Mouse (Mus musculus) urinary bladder, postnatal 4 days (tissue): Measurements from ENCODE around the gene Clps.

Experiments used
- DNase-seq, 2 experiments: peaks; one replicate each; pipeline ENCODE4 v3.0.0; 2021 to 2022; ENCODE audit warnings: low spot score in 2 of 2

Gene Clps

DNA sequence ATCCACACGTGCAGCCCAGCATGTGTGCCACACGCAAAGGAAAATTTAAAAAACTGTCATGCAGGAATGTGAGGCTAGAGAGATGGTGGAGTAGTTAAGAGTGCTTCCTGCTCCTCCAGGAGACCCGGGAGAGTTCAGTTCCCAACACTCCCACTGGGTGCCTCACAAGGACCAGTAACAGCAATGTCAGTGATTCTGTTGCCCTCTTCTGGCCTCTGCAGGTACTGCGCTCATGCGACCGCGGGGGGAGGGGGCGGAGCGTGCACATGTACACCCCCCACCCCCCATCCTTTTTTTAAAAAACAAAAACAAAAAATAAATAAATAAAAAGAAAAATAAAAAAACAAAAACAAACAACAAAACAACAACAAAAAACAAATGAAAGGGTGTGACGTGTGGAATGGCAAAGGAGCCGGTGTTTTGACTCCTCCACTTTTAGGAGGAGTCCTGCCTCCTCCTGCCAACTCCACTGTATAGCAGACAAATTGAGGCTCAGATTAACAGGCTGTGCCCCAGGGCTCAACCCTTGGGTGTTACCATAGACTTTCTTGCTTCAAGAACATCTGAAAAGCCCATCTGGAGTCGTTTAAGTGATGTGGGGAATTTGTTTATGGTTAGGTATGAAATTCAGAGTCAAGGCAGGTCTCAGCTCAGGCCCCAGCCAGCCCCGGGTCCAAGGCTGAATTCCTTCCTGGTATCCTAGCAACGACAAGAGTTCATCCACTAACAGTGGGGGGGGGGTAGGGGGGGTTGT lies 7.3 kb downstream of the Clps start:
- DNase-seq, result peak; percentile 60 to 77

DNA sequence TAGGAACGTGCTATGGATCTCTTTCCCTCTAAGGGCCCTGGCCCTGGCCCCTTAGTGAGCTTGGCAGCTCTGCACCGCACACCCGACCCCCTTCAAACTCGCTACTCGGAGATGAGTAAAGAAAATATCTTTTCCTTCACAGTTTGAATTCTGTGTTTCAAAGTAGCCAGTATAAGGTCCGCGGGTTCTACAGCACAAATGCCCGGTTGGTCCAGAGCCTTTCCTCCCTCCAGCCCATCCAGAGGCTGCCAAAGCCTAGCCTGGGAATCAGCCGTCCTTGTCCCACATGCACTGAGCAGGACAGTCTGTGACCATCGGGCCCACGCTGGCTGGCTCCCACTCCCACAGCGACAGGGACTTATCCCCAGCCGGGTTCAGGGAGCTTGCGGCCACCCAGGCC lies 11.5 kb downstream of the Clps start, which contains the start of gene Clpsl2:
TSS of gene Clpsl2 (plus strand) at position 301 of the 400 bp plus-strand sequence.
- DNase-seq, result no peak

DNA sequence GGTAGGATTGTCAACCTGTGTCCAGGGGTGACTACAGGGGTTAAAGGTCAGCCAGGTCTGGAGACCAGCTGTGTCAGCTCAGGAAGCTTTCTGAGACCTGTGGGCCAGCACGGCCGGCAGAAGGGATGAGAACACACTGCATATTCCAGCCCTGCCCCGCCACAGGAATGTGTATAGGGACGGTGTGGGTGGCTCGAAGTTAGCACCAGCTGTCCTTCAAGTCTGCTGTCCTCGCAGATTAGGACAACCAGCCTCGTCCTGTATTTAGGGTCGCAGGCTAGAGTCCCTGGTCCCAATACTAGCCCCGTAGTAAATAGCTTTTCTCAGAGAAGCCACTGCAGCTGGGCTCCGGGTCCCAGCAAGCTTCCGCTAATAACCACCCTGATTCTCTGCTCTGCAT lies 12.0 kb downstream of the Clps start:
- DNase-seq, result no peak

DNA sequence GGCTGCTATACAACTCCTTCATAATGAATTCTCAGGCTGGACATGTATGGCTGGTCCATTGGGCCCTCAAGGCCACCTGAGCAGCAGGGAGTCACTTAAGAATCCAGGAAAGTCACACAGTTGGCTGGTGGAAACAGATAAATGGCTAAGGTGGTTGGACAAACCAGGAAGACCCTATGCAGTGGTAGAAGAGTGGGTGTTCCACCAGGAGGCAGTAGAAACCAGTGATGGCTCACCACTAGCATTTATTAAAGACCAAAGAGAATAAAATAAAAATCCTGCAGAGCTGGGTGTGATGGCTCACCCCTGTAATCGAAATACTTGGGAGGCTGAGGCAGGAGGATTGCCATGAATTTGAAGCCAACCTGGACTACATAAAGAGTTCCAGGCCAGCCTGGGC lies 13.6 kb downstream of the Clps start:
- DNase-seq, result no peak

DNA sequence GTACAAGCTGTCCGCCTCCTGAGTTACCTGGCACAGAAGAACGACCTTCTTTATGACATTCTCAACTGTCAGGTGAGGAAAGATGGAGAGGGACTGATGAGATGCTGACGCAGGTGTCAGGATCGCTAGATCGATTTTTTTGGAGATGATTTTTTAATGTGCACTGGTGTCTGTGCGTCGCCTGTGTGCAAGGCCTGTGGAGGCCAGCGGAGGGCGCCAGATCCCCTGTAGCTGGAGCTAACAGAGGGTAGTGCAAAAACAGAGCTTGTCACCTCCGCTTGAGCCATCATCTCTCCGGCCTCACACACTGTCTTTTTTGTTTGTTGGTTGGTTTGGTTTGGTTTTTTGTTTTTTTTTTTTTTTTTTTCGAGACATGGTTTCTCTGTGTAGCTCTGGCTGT lies 22.7 kb downstream of the Clps start:
- DNase-seq, result no peak

DNA sequence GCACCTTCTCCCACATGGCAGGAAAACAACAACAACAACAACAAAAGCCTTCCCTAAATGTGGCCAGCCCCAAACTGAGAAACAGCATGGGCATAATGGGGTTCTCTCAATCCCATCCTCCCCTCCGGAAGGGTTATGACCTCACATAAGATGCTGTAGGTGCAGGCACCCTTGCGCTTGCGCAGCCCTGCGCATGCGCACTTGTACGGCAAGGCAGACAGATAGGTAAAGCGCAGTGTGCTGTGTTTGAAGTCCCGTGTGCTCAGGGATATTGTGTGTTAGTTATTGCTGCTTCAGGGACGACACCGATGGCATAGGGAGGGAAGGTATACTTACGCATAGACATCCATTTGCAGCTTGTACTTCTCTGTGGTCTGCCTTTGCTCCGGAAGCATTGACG lies 27.2 kb downstream of the Clps start:
- no peak for DNase-seq

DNA sequence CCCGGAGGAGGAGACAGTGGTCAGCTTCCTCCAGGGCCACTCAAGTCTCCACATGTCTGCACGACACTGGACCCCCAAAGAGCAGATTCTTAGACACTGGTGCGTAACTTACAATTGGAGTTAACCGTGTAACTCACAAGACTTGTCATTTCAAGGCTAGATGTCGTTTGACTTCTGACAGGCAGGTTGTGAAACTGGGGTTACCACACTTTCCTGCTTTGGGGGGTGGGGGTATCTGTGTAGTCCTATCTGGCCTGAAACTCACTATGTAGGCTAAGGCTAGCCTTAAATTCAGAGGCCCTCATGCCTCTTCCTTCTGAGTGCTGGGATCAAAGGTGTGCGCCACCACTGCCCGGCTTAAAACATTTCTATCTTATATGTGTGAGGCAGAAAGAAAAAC lies 28.0 kb downstream of the Clps start:
- no peak for DNase-seq

DNA sequence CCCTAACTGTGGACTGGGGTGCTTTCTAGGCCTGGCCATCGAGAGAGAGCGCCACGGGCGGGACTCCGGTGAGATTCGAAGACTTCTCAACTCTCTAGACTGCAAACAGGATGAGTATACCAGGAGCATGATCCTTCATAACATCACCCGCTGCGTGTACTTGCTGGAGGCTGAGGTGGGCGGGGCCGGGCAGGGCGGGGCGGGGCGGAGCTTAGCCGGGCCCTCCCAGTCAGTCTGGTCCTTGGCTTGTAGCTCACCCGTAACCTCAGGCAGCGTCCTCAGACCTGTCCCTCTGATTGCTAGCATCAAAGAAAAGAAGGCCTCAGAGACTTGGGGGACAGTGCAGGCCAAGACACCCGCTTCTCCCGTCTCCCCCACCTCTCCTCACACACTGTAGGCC lies 28.6 kb downstream of the Clps start:
- DNase-seq, result no peak

DNA sequence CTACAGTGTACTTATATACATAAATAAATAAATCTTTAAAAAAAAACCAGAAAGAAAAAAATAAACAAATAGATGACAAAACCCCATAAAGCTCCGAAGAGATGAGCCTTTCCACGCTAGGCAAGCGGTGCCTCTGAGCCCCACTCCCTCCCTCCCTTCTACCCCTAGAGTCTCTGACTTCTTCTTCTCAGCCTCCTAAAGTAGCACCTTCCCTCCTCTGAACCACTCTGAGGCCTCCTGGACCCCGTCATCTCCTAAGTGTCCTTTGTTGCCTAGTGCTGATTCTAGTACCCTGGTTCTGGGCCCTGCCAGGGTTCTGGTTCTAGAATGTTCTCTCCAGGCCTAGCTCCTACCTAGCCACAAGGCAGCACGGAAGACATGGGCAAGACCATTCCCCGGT lies 30.1 kb downstream of the Clps start, which contains the start of gene Armc12:
TSS of gene Armc12 (plus strand) at position 301 of the 400 bp plus-strand sequence.
- no peak for DNase-seq

DNA sequence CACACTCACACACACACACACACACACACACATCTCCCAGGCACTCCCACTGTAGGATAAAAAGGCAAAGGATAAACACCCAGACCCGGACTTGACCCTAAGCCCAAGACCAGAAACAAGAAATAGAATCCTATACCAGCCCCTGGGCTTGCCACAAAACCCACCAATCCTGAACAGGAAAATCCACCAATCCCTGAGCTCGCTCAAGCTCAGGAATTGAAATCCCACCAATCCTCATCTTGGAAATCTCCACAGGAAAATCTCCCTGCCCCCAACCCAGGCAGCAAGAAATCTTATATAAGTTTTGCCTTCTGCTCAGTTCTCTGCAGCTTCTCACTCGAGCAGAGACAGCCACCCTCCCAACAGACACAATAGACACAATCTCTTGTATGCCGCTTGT lies 31.4 kb downstream of the Clps start:
- DNase-seq, result no peak

DNA sequence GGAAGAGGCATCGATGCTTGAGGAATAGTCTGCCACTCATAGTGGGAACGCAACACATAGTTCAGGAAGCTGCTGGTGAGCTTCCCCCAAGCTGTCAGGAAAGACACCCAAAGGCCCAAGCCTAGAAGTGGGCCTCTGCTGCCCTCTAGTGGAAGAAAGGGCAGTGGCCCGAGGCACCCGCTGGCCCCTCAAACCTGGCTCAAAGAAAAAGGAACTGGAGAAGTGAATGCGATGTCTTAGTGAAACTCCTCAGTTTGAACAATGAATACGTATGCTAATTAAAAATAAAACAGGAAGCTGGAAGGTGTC lies 32.6 kb downstream of the Clps start:
- DNase-seq, result peak; percentile 81 to 87

DNA sequence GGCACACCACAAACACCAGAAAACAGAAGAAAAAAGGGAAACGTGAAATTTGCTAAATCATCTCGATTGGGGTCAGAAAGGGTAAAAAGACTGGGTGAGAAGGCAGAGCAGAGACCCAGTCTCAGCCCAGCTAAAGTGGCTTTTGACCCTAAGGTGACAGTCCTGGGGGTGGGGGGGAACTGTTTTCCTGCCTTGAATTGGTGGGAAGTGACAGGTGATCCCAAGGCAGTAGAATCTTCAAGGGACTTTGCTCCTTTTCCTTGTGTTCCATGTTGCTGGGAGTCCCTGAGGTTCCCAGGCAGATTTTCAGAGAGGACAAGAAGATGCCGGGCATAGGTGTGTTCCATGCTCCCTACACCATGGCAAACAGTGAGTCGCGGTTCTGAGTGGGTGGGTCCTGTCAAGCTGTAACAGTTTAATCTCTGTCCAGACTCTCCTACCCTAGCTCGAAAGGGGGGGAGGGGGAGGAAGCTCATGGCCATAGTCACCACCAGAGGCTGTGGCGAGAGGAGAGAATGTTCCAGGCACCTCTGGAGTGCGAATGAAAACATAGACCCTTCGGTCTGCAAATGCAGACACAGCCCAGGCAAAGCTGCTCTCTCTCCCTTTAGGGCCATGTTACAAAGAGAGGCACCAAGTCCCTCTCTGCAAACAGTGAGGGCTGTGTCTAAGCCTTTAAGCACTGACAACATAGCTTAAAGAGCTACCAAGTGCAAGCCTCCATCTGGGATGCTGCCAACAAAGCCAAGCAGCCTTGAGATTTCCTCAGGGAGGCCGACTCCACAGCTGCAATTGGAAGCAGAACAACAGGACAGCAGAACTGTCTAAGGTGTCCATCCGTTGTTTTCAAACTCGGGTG lies 33.2 kb downstream of the Clps start:
- DNase-seq, result no peak

DNA sequence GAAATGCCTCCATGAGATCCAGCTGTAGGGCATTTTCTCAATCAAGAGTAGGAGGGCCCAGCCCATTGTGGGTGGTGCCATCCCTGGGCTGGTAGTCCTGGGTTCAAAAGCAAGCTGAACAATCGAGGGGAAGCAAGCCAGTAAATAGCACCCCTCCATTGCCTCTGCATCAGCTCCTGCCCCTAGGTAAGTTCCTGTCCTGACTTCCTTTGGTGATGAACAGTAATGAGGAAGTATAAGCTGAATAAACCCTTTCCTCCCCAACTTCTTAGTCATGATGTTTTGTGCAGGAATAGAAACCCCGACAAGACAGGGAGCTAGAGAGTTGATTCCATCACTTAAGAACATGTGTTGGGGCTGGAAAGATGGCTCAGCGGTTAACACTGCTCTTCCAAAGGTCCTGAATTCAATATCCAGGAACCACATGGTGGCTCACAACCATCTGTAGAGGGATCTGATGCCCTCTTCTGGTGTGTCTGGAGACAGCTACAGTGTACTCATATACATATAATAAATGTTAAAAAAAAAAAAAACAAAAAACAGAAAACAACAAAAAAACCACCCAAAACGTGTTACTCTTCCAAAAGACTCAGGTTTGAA lies 35.6 kb downstream of the Clps start:
- no peak for DNase-seq

DNA sequence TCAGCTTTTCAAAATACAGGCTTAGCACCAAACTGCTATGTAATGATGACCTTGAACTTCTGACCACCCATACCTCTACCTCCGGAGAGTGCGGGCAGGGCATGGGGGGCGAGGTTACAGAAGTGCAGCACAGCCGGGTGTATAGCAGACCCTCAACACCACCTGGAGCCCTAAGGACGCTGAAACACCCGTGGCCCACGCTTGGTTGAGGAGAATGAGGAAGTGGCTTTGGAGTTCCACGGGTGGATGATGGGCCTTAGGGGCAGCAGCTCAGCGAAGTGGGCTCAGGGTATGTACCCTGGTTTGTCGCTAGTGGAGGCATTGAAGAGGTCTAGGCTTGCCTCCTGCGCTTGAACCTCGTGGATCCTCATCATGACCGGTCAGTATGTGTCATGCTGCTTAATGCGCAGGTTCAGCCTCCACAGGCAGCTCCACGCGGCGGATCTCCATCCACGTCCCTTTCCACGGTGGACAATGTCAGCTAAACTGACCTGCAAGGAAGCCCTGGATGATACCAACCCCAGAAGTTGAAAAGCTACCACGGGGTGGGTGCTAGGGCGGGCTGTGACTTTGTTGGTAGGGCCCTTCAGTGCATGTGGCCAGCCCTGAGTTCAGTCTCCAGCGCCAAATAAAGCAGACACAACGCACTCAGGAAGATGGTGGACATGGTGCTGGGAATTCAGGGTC lies 36.4 kb downstream of the Clps start:
- no peak for DNase-seq

DNA sequence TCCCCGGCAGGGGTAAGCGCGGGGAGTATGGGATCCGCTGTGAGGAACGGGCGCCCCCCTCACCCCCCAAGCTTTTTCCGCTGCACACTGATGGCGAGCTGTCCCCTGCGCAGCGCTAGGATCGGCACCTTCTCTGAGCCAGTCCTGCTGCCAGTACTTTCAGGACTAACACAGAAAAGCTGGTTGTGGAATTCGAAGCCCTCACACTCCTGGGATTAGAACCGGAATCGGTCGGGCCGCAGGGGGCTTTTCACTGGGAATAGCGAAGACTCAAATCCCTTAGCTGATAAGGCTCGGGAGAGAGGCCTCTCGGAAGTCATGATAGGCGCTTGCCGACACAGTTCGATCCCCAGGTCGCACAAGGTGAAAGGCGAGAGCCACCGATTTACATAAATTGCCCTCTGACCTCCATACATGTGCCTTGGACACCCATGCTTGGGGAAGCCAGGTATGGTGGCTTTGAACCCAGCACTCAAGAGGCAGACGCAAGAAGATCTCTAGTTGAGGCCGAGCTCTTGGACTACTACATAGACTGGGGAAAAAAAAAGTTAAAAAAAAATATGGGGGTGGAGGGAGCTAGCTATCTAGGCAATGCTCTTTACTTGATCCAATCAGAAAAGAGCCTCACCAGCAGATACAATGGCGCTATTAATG lies 37.1 kb downstream of the Clps start:
- no peak for DNase-seq

DNA sequence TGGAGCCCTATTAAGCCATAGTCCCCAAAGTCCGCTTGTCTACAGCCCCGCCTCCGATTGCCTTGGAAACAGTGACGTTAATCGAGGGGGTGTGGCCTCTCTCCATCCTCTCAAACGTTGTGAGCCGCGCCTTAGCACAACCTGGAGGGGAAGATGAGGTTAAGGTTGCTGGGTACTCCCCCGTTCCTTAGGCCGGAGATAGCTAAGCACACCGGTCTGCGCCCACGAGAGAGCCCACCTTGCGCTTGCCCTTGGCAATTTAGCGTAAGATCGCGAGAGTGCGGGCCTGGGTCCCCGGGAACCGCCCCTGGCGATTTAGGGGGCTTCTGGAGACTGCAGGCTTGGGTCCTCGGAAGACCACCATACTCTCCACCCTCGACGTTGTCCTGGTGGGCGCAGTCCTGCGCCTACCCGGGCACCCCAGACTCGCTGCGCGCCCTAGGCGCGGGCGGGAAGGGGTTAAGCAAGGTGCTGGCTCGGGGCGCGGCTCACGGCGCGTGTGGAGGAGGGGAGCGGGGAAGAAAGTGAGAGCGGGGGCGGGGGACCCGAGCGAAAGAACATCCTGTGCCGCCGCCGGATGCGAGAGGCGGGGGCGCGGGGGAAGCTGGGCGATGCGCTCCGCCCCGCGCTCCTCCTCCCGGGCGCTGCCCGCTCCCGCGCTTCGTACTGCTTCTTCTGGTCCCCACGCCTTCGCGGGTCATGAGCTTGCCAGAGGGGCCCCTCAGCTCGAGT lies 37.8 kb downstream of the Clps start:
- peak; percentile 81 to 85 for DNase-seq

DNA sequence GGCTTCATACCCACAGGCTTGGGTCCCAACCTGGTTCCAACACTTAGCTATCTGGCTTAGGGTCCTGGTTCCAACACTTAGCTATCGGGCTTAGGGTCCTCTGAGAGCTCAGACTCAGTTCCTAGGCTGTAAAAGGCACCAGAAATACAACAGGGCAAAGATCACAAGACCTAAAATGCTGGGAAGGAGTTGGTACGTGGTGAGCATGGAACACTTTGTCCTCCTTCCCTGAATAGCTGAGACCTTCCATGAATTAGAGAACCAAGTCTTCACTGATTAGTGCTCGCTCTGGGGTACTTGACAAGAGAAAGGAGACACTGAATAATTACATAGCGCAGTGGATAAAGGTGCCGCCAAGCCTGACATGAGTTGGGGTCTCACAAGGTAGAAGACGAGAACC lies 38.6 kb downstream of the Clps start:
- DNase-seq, result no peak

DNA sequence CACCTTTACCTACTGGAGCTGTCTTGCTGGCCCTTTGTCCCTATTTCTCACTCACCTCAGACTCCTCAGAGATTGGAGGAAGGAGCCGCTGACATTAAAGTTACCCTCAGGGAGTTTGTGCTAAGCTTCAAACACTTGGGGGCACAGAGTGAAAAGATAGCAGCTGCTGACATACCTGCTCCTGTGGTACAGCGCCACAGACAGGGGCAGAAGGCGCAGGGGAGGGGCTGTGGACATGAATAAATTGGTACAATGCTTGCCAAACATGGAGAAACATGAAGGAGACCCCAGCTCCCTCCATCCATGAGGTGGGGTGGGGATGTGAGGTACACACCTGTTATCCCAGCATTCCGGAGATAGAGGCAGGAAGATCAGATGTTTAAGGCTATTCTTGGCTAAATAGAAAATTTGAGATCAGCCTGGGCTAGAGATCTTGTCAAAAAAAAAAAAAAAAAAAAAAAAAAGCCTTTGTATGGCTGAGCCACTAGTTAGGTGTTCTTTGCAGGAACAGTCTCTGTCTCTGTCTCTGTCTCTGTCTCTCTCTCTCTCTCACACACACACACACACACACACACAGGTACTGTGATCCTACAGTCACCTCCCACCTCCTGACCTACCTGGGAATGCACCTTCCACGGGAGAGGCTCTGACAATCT lies 39.4 kb downstream of the Clps start:
- DNase-seq, result no peak

DNA sequence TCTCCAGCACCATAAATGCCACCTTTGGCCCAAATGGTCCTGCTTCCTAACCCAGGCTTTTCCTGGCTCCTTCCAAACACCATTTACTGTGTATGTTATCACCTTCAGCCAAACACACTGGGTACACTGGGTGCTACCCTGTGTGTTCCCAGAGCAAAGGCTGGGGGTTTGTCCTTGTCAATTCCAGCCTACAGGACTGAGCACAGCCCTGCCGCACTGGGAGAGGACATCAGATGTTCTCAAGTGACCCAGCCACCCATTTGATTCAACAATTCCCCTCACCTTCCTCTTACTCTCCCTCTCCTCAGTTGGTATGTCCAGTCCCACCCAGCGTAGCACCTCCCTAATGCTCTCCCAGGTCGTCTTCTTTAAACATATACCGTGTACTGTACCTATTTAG lies 40.0 kb downstream of the Clps start:
- no peak for DNase-seq

DNA sequence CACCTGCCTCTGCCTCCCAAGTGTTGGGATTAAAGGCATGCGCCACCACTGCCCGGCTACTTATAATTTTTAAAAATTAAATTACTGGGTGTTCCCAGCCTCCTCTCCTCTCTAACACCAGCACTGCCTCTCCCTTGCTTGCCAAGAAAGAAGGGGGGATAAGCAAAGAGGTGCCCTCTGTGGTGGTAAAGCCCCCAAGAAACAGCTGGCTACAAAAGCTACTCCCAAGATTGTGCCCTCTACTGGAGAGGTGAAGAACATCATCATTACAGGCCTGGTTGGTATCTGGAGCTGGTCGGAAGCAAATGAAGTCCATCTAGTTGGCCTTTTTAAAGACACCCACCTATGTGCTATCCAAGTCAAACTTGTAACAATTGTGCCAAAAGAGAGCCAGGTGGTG lies 40.7 kb downstream of the Clps start:
- DNase-seq, result no peak
